Mouse (Mus musculus) midbrain, embryonic 16.5 days (tissue): ENCODE data around the gene Cend1. TPM values are rescaled to one million over a fixed set of nuclear protein-coding genes. Genes with fewer than 3 reads are reported as not detected.
"Not testable (repeated sequence)": the region's sequence is repeated elsewhere in the genome, so short reads cannot be mapped to it uniquely, and the experiment has no call there.

Experiments used
- ATAC-seq: fragments of 200-750 bp; cut with Nextera tagmentation; 2 replicates; pipeline ENCODE4 v1.8.0; 2017; ENCODE audit warnings: moderate TSS enrichment
- H3K27ac ChIP-seq: fragments of 300-500 bp; sonication (generic); 2 replicates; pipeline ENCODE4 v1.5.1; 2014; ENCODE audit warnings: mild to moderate bottlenecking, low read length, mixed read lengths
- H3K27me3 ChIP-seq: fragments of 300-500 bp; sonication (generic); 2 replicates; pipeline ENCODE4 v1.6.1; 2014; ENCODE audit warnings: low read depth, low read length, mixed read lengths; ENCODE audit not compliant: control insufficient read depth, insufficient read depth
- H3K36me3 ChIP-seq: fragments of 300-500 bp; sonication (generic); 2 replicates; pipeline ENCODE4 v1.6.1; 2014; ENCODE audit warnings: mild to moderate bottlenecking, low read length, moderate library complexity, mixed read lengths; ENCODE audit not compliant: control insufficient read depth, insufficient read depth
- H3K4me1 ChIP-seq: fragments of 300-500 bp; sonication (generic); 2 replicates; pipeline ENCODE4 v1.6.1; 2014; ENCODE audit warnings: mild to moderate bottlenecking, low read length, mixed read lengths; ENCODE audit not compliant: control insufficient read depth, insufficient read depth
- H3K4me2 ChIP-seq: fragments of 300-500 bp; sonication (generic); 2 replicates; pipeline ENCODE4 v1.6.1; 2014; ENCODE audit warnings: mild to moderate bottlenecking, low read length, mixed read lengths
- H3K4me3 ChIP-seq: fragments of 300-500 bp; sonication (generic); 2 replicates; pipeline ENCODE4 v1.5.1; 2014; ENCODE audit warnings: low read depth, mild to moderate bottlenecking, low read length, moderate library complexity, mixed read lengths
- H3K9ac ChIP-seq: fragments of 300-500 bp; sonication (generic); 2 replicates; pipeline ENCODE4 v1.6.1; 2014; ENCODE audit warnings: low read depth, low read length, mixed read lengths
- H3K9me3 ChIP-seq: fragments of 300-500 bp; sonication (generic); replicated peaks from 2 replicates; pipeline ENCODE4 v1.6.1; 2014; ENCODE audit warnings: mild to moderate bottlenecking, low read length, mixed read lengths; ENCODE audit not compliant: control insufficient read depth, poor library complexity, severe bottlenecking
- WGBS: fragments of 180-500 bp; shearing (Covaris S2); extraction: QIAGEN DNeasy Blood & Tissue Kit; methylation state at CpG from one replicate; pipeline ENCODE4 v1.1.7; 2014; 5-methylcytosine and 5-hydroxymethylcytosine counted together
- polyA plus RNA-seq: library from polyadenylated mRNA; unstranded; fragments of >200 nt; fragmentation: Nextera tagmentation; extraction: Ambion mirVana; gene quantifications from 2 replicates; pipeline ENCODE4 v1.2.1, GENCODE M21; 2015

The Cend1 gene
- polyA plus RNA-seq, 1 experiment from 2014 or later, result 151 TPM

GRCm38 (mm10) chr7:141455610-141456314, 26.5 kb upstream of the Cend1 start:
- ATAC-seq, result peak; percentile 25
- WGBS, result 3% methylated on average over 23 of the region's 23 CpGs
- peak overlapping the region; percentile 74 for H3K4me2 ChIP-seq

GRCm38 (mm10) chr7:141454967-141455551, 25.8 kb upstream of the Cend1 start, which contains the start of gene Pnpla2:
Gene Pnpla2 (plus strand): TSS chr7:141455198.
- WGBS, result under 1% methylated on average over 40 of the region's 45 CpGs
- H3K27me3 ChIP-seq, result peaks cover 2% of the 10 kb centered on the region
- H3K4me1 ChIP-seq, result peaks cover 10% of the 10 kb centered on the region
- no peaks in the 10 kb centered on the region for H3K9me3 ChIP-seq
- ATAC-seq, result peak; percentile 79
- peak within 1 kb of the TSS; percentile 74 for H3K4me2 ChIP-seq
- peaks cover 17% of the 10 kb centered on the region for H3K36me3 ChIP-seq
- peak within 1 kb of the TSS; percentile 76 for H3K4me3 ChIP-seq
- peak within 1 kb of the TSS; percentile 78 for H3K9ac ChIP-seq
- peak within 1 kb of the TSS; percentile 65 for H3K27ac ChIP-seq

More at GRCm38 (mm10) chr7:141455610-141456314, 26.5 kb upstream of the Cend1 start:
- Histone ChIP-seq H3K4me1 (peaks cover 10% of the 10 kb centered on the region), H3K27me3 (peaks cover 9% of the 10 kb centered on the region), H3K9me3 (no peaks in the 10 kb centered on the region), H3K9ac (peak overlapping the region; percentile 78), H3K36me3 (peaks cover 16% of the 10 kb centered on the region), H3K27ac (peak overlapping the region; percentile 65), H3K4me3 (peak overlapping the region; percentile 76)

- Histone ChIP-seq H3K4me2 (no peak overlapping the region), H3K27ac (no peak overlapping the region), H3K9ac (no peak overlapping the region), H3K27me3 (no peaks in the 10 kb centered on the region), H3K9me3 (no peaks in the 10 kb centered on the region), H3K4me3 (no peak overlapping the region), H3K36me3 (peaks cover 16% of the 10 kb centered on the region), H3K4me1 (peaks cover 17% of the 10 kb centered on the region)
- no peak for ATAC-seq
- 83% methylated on average over 2 of the region's 2 CpGs for WGBS
Observed at GRCm38 (mm10) chr7:141453636-141454035, 24.3 kb upstream of the Cend1 start.

- Histone ChIP-seq H3K9ac (no peak overlapping the region), H3K4me3 (no peak overlapping the region), H3K4me2 (no peak overlapping the region), H3K27me3 (no peaks in the 10 kb centered on the region), H3K27ac (no peak overlapping the region), H3K9me3 (no peaks in the 10 kb centered on the region), H3K4me1 (peaks cover 23% of the 10 kb centered on the region), H3K36me3 (peaks cover 14% of the 10 kb centered on the region; the same call in 1 of the 2 replicates)
- no peak for ATAC-seq
Observed at GRCm38 (mm10) chr7:141451928-141452327, 22.6 kb upstream of the Cend1 start.

GRCm38 (mm10) chr7:141447110-141447991, 18.1 kb upstream of the Cend1 start, which contains the start of gene Rplp2:
Gene Rplp2 (plus strand): TSS chr7:141447370.
- peaks cover 13% of the 10 kb centered on the region for H3K4me1 ChIP-seq
- WGBS, result under 1% methylated on average over 63 of the region's 63 CpGs
- peak within 1 kb of the TSS; percentile 97 for H3K27ac ChIP-seq
- H3K4me2 ChIP-seq, result peak within 1 kb of the TSS; percentile 68
- no peaks in the 10 kb centered on the region for H3K27me3 ChIP-seq
- peaks cover 14% of the 10 kb centered on the region; the same call in 1 of the 2 replicates for H3K36me3 ChIP-seq
- no peaks in the 10 kb centered on the region for H3K9me3 ChIP-seq
- peak within 1 kb of the TSS; percentile 87 for H3K4me3 ChIP-seq
- peak; percentile 95 for ATAC-seq
- peak within 1 kb of the TSS; percentile 85 for H3K9ac ChIP-seq

GRCm38 (mm10) chr7:141446374-141446773, 17.1 kb upstream of the Cend1 start:
- H3K9ac ChIP-seq, H3K9me3 ChIP-seq, H3K27ac ChIP-seq, ATAC-seq, H3K4me3 ChIP-seq, H3K27me3 ChIP-seq, H3K36me3 ChIP-seq: not testable (repeated sequence)
- Histone ChIP-seq H3K4me1 (peaks cover 13% of the 10 kb centered on the region), H3K4me2 (peak overlapping the region; percentile 60)
- 73% methylated on average over 3 of the region's 3 CpGs for WGBS

GRCm38 (mm10) chr7:141443828-141444237, 14.5 kb upstream of the Cend1 start, which contains the start of gene Pidd1:
Gene Pidd1 (minus strand): TSS chr7:141444025.
- no peaks in the 10 kb centered on the region for H3K27me3 ChIP-seq
- H3K4me2 ChIP-seq, result peak within 1 kb of the TSS; percentile 50
- H3K27ac ChIP-seq, result no peak within 1 kb of the TSS
- H3K4me3 ChIP-seq, result peak within 1 kb of the TSS; percentile 32
- no peaks in the 10 kb centered on the region for H3K9me3 ChIP-seq
- ATAC-seq, result no peak
- under 1% methylated on average over 25 of the region's 25 CpGs for WGBS
- H3K4me1 ChIP-seq, result peaks cover 7% of the 10 kb centered on the region
- no peaks in the 10 kb centered on the region; the same call in 1 of the 2 replicates for H3K36me3 ChIP-seq
- peak within 1 kb of the TSS; percentile 50 for H3K9ac ChIP-seq

- H3K27ac ChIP-seq, result no peak overlapping the region
- ATAC-seq, result no peak
- no peaks in the 10 kb centered on the region for H3K9me3 ChIP-seq
- peak overlapping the region; percentile 50 for H3K9ac ChIP-seq
- WGBS, result 30% methylated on average over 12 of the region's 12 CpGs
- H3K36me3 ChIP-seq, result no peaks in the 10 kb centered on the region
- H3K27me3 ChIP-seq, result no peaks in the 10 kb centered on the region
- peak overlapping the region; percentile 32 for H3K4me3 ChIP-seq
- H3K4me1 ChIP-seq, result peaks cover 2% of the 10 kb centered on the region
- H3K4me2 ChIP-seq, result peak overlapping the region; percentile 50
Observed at GRCm38 (mm10) chr7:141443081-141443821, 14.0 kb upstream of the Cend1 start.
